8 mouse cellular contexts compared by ENCODE assay signal in genomic region chr13:24576338-24577119, GRCm38 (mm10). TPM values are rescaled to one million over a fixed set of nuclear protein-coding genes. Genes with fewer than 3 reads are reported as not detected.
A peak's percentile ranks its signal among the peaks of the same experiment; 100 is the strongest.
DNase-seq lines count a peak whose midpoint lies in the region; ATAC-seq and TF ChIP-seq lines count a peak whose summit lies in the region.

No protein-coding gene starts in this region.

- no peaks in the 10 kb centered on the region for H3K36me3 ChIP-seq in lung, embryonic 15.5 days
- H3K36me3 ChIP-seq in hindbrain, embryonic 14.5 days (replicated peaks; ENCODE audit: control insufficient read depth, insufficient read depth), result no peaks in the 10 kb centered on the region
- no peaks in the 10 kb centered on the region for H3K36me3 ChIP-seq in limb, embryonic 12.5 days
- H3K36me3 ChIP-seq in neural tube, embryonic 15.5 days, result no peaks in the 10 kb centered on the region
- no peaks in the 10 kb centered on the region for H3K36me3 ChIP-seq in thymus, adult 2 months (ENCODE audit: control insufficient read depth, insufficient read depth, low read length)

- H3K27me3 ChIP-seq in lung, embryonic 15.5 days, result no peaks in the 10 kb centered on the region
- no peaks in the 10 kb centered on the region for H3K27me3 ChIP-seq in hindbrain, embryonic 14.5 days (ENCODE audit: control insufficient read depth, insufficient read depth, low read length)
- 0 out of 2 replicates have a peak, but pooled peaks cover 5% of the 10 kb centered on the region for H3K27me3 ChIP-seq in limb, embryonic 12.5 days
- H3K27me3 ChIP-seq in neural tube, embryonic 15.5 days (replicated peaks), result no peaks in the 10 kb centered on the region
- no peaks in the 10 kb centered on the region for H3K27me3 ChIP-seq in thymus, adult 2 months (ENCODE audit: control insufficient read depth, insufficient read depth, low read length)

- DNase-seq in lung, postnatal 36 days, result no peak
- DNase-seq in hindbrain, embryonic 14.5 days (ENCODE audit: low spot score), result peak; percentile 73
- DNase-seq in thymus, adult 2 months, result no peak
- no peak for DNase-seq in adrenal gland, postnatal 4 days (ENCODE audit: low spot score in 2 of 2)

- no peak for TF ChIP-seq CTCF in thymus, adult 2 months (IDR thresholded peaks at IDR 0.05; ENCODE audit: borderline replicate concordance, control insufficient read depth, extremely low read depth, insufficient read depth, low read length, poor library complexity)

- no peak overlapping the region for H3K9ac ChIP-seq in lung, embryonic 15.5 days
- no peak overlapping the region for H3K9ac ChIP-seq in hindbrain, embryonic 14.5 days
- no peak overlapping the region for H3K9ac ChIP-seq in limb, embryonic 12.5 days (replicated peaks)
- H3K9ac ChIP-seq in neural tube, embryonic 15.5 days (replicated peaks), result no peak overlapping the region

- no peak overlapping the region for H3K27ac ChIP-seq in lung, embryonic 15.5 days
- H3K27ac ChIP-seq in hindbrain, embryonic 14.5 days, result peak overlapping the region; percentile 81
- no peak overlapping the region for H3K27ac ChIP-seq in limb, embryonic 12.5 days
- peak overlapping the region; percentile 79 for H3K27ac ChIP-seq in neural tube, embryonic 15.5 days (replicated peaks)
- H3K27ac ChIP-seq in thymus, adult 2 months (ENCODE audit: control insufficient read depth, insufficient read depth, low read length), result no peak overlapping the region

- TF ChIP-seq POLR2A in thymus, adult 2 months (IDR thresholded peaks at IDR 0.05; ENCODE audit: control insufficient read depth, extremely low read depth, insufficient read depth, low read length, poor library complexity), result no peak

- no peak overlapping the region for H3K4me3 ChIP-seq in lung, embryonic 15.5 days
- H3K4me3 ChIP-seq in hindbrain, embryonic 14.5 days (replicated peaks; ENCODE audit: low read length), result no peak overlapping the region
- H3K4me3 ChIP-seq in limb, embryonic 12.5 days (replicated peaks), result no peak overlapping the region
- no peak overlapping the region for H3K4me3 ChIP-seq in neural tube, embryonic 15.5 days (replicated peaks)
- H3K4me3 ChIP-seq in thymus, adult 2 months (ENCODE audit: control insufficient read depth, insufficient read depth, low read length), result no peak overlapping the region

- peak; percentile 75 for ATAC-seq in lung, embryonic 15.5 days (ENCODE audit: borderline replicate concordance, extremely low read depth, low FRiP score, low TSS enrichment)
- peak; percentile 63 for ATAC-seq in erythroid progenitor cell, adult 5-6 weeks (replicated peaks; ENCODE audit: low FRiP score, poor library complexity, severe bottlenecking)
- ATAC-seq in hindbrain, embryonic 14.5 days (ENCODE audit: low FRiP score), result peak; percentile 95
- ATAC-seq in limb, embryonic 12.5 days (ENCODE audit: insufficient number of reproducible peaks, insufficient read depth, low FRiP score, low TSS enrichment, low read depth), result peak; percentile 68
- peak; percentile 94 for ATAC-seq in neural tube, embryonic 15.5 days (ENCODE audit: low FRiP score)

- no peak overlapping the region for H3K4me2 ChIP-seq in lung, embryonic 15.5 days
- H3K4me2 ChIP-seq in hindbrain, embryonic 14.5 days (replicated peaks), result peak overlapping the region; percentile 10; the same call in 1 of the 2 replicates
- H3K4me2 ChIP-seq in limb, embryonic 12.5 days, result no peak overlapping the region; the same call in 1 of the 2 replicates
- H3K4me2 ChIP-seq in neural tube, embryonic 15.5 days, result no peak overlapping the region

- no peaks in the 10 kb centered on the region for H3K9me3 ChIP-seq in lung, embryonic 15.5 days
- H3K9me3 ChIP-seq in hindbrain, embryonic 14.5 days (ENCODE audit: control insufficient read depth, low read length), result no peaks in the 10 kb centered on the region
- H3K9me3 ChIP-seq in limb, embryonic 12.5 days, result no peaks in the 10 kb centered on the region
- no peaks in the 10 kb centered on the region for H3K9me3 ChIP-seq in neural tube, embryonic 15.5 days (replicated peaks)

- H3K4me1 ChIP-seq in lung, embryonic 15.5 days, result peaks cover 9% of the 10 kb centered on the region
- H3K4me1 ChIP-seq in hindbrain, embryonic 14.5 days (replicated peaks; ENCODE audit: control insufficient read depth, insufficient read depth, low read length), result peaks cover 13% of the 10 kb centered on the region
- H3K4me1 ChIP-seq in limb, embryonic 12.5 days (replicated peaks), result peaks cover 8% of the 10 kb centered on the region
- H3K4me1 ChIP-seq in neural tube, embryonic 15.5 days, result peaks cover 21% of the 10 kb centered on the region
- H3K4me1 ChIP-seq in thymus, adult 2 months (replicated peaks; ENCODE audit: control insufficient read depth, insufficient read depth, low read length), result peaks cover 11% of the 10 kb centered on the region; the same call in 1 of the 2 replicates

- WGBS in lung, embryonic 15.5 days, result 30% methylated on average over 11 of the region's 11 CpGs
- WGBS in hindbrain, embryonic 14.5 days, result 49% methylated on average over 11 of the region's 11 CpGs
- 48% methylated on average over 11 of the region's 11 CpGs for WGBS in limb, embryonic 12.5 days
- 43% methylated on average over 11 of the region's 11 CpGs for WGBS in neural tube, embryonic 15.5 days
- WGBS in thymus, adult 2 months, result 86% methylated on average over 11 of the region's 11 CpGs

RNA-seq across cellular contexts. Expression of gene Ripor2, which starts 5.5 kb away (rescaled TPM):
- 5.1 and 5.4 TPM in 2 replicates for polyA plus RNA-seq in lung, embryonic 15.5 days (2015; fragmentation: Nextera tagmentation; extraction: Ambion mirVana)
- 15.5 and 26.3 TPM in 2 replicates for total RNA-seq in erythroid progenitor cell, adult 5-6 weeks (2015; ENCODE audit: low replicate concordance)
- total RNA-seq in erythroid progenitor cell, adult 5-6 weeks (2017; ENCODE audit: low replicate concordance), result 7.1 and 19.1 TPM in 2 replicates
- polyA plus RNA-seq in hindbrain, embryonic 14.5 days (2014; fragmentation: Nextera tagmentation; extraction: Ambion mirVana), result 21.9 and 25.9 TPM in 2 replicates
- 1.7 and 2.5 TPM in 2 replicates for polyA plus RNA-seq in limb, embryonic 12.5 days (2016; fragmentation: Nextera tagmentation; extraction: Ambion mirVana)
- 21.3 and 24.0 TPM in 2 replicates for polyA plus RNA-seq in neural tube, embryonic 15.5 days (2015; fragmentation: Nextera tagmentation; extraction: Ambion mirVana)
- polyA plus RNA-seq in thymus, adult 2 months (2012; rRNA removed), result 34.3 and 36.5 TPM in 2 replicates
- total RNA-seq in adrenal gland, postnatal 4 days (2021), result 1 to 10 TPM; 9.1 to 9.7 TPM

Comparison
In these comparisons a context has a peak if more than half of its experiments do, and no peak if none do; other contexts are left out.
1. H3K27ac ChIP-seq: peak in hindbrain, embryonic 14.5 days (single experiment) and neural tube, embryonic 15.5 days (single experiment); none in lung, embryonic 15.5 days (single experiment), limb, embryonic 12.5 days (single experiment) and thymus, adult 2 months (single experiment).
2. Peak in every context shown above with its lines, with median percentiles within 50 percentile points of each other: ATAC-seq.